Mouse (Mus musculus): ENCODE measurements around the gene Olfr524. TPM values are rescaled to one million over a fixed set of nuclear protein-coding genes. Genes with fewer than 3 reads are reported as not detected.

The Olfr524 gene
- polyA plus RNA-seq, 2 experiments from 2014 or later = 0.17 TPM; not detected in 1

DNA sequence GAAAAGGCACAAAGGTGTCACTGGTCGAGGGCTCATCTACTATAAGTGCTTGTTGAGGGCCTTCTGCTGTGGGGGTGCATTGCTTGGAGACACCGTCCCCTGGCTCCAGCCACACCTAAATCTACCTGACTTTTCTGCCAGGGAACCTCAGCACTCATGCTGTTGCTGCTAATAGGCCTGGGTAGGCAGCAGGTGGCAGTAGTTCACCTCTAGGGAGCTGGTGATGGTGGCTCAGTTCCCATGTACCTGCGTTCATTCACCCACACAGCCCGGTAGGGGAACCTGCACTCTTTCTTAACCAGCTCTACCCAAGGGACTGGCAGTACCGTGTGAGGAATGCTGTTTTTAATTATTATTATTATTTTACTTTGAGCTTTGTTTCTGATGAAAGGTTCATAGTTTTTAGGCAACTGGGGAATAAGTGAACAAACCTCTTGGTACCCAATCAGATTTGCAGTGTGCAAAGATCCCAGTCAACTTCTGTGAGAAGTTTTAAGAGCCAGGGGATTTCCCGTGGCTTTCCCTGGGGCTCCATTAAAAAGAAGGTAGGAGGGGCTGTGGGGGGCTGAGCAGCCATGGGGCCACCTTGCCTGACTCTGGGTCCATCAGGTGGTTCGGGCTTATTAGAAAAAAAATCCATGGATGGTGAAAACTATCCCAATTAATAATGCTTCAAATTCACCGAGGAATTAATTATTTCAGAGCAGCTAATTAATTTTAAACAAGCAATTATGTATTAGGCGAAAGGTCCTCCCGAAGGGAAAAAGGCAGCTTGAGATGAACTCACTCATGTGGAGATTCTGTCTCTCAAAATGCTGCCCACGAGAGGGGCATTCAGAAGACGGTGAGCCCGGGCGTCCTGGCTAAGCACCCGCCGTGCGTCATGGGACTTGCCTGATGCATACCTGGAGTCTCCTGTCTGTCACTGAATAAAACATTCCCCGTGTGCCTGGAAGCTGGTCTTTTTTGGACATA lies 18.8 kb downstream of the Olfr524 start:
- peak; percentile 65 for ATAC-seq

DNA sequence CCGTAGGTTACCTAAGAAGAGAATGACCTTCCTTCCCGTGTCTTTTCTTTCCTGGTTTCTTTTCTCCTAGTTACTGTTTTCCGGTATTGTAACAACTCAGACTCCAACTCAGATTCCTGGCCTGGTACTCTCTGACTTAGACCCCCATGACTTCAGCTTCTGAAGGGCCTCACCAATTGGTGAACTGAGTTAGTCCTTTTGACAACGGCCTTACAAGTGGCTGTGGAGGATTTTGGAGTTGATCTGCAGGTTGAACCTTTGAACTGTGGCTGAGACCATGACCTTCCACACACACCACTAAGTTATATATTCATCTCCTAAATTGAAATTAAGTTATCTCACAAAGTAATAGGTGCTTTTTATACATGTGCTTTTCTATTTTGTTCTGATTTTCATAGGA lies 21.6 kb downstream of the Olfr524 start:
- no peak for ATAC-seq

DNA sequence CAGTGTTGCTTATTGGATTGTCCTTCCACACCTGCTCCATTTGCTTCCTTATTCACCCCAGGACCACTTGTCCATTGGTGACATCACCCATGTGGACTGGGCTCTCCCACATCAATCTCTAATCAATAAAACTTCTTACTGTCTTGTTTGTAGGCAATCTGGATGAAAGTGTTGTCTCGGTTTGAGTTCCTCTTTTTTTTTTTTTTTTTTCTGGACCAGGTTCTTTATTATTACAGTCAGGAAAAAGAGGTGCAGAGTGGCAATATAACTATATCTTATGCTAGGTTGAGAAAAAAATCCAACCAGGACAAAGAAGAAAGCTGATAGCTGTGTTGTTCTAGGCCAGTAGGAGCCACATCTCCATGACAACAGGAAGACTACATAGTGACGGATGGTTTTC lies 25.1 kb downstream of the Olfr524 start:
- ATAC-seq = no peak

DNA sequence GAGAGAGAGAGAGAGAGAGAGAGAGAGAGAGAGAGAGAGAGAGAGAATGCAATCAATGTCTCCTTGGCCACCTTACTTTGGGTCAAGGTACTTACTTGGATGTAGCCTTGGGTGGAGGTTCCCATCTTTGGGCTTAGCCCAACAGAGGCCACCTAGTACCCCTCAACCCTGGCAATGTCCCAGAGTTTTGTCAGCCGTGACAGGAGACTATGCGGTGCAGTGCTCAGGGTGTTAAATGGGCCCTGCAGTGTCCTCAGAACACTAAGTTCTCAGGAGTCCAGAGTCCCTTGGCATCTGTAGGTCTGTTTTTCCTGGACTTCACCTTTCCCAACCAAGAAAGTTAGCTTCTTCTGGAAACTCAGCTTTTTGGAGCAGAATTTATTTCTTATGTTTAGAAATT lies 26.6 kb downstream of the Olfr524 start:
- ATAC-seq = no peak

DNA sequence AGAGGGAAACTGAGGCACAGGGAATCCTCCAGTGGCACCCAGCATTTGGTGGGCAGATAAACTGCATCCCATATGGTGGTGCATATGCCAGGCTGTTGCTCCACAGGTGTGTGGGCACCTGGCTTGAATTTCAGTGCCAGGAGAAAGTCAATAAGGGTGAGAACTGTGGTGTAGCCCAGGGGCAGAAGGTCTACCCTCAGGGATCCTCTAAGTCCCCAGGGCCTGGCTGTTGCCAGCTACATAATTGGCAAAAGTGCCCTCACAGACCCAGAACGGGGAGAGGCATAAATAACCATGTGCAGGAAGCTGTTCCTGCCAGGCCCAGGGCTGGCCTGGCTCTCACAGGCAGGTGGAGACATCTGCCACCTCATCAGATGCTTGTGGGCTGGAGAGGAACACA lies 32.8 kb downstream of the Olfr524 start, which contains the start of gene Olfr523:
Gene Olfr523, plus strand, starts transcription at position 282 of the 400 bp plus-strand sequence.
- ATAC-seq = no peak

DNA sequence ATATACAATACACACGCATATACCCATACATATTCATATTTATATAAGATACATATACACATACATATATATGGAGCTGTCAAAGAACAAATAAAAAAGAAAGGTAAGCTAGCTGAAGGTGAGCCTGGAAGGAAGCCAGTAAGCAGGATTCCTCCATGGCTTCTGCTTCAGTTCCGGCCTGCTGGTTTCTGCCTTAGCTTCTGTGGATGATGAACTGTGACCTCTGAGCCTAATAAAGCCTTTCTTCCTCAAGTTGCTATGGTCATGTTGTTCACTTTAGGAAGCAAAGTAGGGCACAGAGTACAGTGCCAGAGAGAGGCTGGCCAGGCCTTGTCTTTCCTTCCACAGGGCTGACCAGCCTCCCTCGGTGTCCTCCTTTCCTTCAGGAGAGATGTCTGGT lies 34.9 kb downstream of the Olfr524 start:
- ATAC-seq = no peak

DNA sequence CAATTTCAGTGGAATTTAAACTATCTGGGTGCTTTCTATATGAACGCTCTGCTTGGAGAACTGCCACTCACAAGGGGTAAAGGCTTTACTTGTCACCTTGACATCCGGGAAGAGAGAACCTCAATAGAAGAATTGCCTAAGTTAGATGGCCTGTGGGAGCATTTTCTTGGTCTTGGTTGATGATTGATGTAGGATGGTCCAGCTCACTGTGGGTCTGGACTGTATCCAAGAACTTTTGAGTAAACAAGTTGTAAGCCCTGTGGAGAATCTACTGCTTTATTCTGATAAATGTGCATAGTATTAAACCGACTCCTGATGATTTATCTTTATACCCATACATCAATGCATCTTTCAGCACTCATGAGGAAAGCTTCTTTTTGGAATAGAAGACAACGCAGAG lies 36.4 kb downstream of the Olfr524 start:
- ATAC-seq = no peak

DNA sequence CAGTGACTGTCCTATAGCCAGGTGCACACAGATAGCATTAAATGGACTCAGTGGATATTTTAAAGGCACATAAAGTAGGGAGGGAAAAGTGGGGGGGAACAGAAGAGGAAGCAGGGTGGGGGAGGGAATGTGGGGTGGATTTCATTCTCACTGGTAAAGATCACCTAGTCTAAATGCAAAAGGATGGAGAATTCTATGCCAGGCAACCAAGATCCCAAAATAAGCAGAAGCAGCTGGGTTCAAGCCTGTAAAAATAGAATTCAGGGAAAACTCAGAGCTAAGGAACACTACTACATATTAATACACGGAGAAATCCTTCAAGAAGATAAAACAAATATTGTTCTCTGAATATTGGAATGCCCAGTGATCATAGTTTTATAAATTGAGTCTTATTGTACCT lies 37.8 kb downstream of the Olfr524 start:
- ATAC-seq = no peak

DNA sequence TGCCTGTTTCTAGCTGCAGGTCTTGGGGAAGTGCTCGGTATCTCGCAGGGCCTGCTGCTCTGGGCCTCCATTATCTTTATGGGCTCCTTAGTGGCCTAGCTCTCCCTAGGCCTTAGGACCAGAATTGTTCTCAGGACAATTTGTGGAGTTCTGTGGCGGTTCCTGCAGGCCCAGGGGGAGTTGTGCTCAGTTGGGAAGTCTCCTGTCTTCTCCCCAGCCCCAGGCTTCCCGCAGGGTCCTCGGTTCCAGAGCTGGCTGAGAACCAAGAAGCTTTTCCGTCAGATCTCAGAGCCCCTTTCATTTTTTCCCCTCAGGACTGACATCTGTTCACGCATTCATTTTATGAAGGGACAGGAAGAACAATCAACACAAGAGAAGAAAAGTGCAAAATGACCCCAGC lies 41.1 kb downstream of the Olfr524 start, which contains the start of gene Olfr522:
Gene Olfr522, minus strand, starts transcription at position 101 of the 400 bp plus-strand sequence.
- ATAC-seq = no peak

DNA sequence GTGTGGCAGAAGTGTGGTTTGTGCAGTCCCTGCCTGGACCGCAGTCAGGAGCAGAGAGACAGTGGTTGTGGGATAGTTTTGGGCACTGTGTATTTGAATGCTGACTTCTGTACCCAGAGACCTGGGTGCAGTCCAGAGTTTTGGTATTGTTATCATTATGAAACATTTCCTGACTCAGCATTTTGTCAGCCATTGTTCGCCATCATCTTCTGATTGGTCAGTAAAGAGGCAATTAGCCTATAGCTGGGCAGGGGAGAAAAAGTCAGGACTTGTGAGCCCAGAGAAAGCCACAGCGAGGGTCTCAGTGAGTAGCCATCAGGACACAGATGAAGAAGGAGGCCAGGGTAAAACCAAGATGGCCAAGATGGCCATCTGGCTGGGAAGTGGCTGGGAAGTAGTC lies 45.4 kb downstream of the Olfr524 start:
- no peak for ATAC-seq

DNA sequence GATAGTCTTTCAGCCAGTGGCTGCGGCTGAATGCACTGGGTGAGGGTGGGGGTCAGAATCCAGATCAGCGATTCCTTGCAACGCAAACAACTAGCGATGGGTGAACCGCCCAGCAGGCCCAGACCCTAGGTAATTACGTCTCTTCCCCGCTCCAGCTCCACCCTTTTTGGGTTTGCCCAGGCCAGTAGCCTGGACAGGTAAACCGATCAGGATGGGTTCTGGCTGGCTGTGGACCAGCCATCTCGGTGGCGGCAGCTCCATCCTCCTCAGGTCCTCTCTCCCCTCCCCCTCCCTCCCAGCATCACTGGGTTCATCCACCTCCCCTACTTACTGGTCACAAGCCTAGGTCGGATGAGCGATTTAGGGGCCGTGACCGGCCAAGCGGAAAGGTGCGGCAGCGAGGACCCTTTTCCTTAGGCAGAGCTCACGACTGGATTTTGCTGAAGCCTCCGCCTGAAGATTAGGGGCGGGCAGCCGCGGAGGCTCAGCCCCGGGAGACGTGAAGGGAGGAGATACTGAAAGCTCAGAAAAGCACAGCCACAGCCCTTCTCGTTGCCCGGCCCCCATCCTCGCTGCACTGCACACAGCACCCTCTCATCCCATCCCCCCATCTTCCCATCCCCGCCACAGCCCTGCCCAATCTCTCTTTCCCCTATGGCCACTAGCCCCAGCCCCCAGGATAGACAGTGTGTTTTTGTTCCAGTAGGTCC lies 51.4 kb downstream of the Olfr524 start, which contains the start of gene Sprn:
Gene Sprn, minus strand, starts transcription at position 660 of the 710 bp plus-strand sequence.
- no peak for ATAC-seq

DNA sequence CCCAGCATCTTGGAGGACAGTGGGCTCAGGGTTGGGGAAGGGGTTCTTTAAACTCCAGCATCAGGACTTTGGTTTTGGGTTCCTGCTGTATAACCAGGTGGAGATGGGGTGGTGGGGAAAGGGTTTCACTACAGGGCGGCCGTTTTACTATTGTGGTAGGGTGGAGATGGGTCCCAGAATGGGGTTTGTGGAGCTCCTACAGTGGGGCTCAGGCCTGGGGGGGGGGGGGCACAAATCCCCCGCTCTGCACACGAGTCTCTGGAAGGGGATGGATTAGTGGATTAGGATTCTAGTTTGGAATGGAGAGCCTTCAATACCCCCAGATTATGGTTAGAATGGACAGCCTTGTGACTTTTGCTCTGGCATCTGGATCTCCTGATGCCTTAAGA lies 51.9 kb downstream of the Olfr524 start:
- ATAC-seq = no peak

DNA sequence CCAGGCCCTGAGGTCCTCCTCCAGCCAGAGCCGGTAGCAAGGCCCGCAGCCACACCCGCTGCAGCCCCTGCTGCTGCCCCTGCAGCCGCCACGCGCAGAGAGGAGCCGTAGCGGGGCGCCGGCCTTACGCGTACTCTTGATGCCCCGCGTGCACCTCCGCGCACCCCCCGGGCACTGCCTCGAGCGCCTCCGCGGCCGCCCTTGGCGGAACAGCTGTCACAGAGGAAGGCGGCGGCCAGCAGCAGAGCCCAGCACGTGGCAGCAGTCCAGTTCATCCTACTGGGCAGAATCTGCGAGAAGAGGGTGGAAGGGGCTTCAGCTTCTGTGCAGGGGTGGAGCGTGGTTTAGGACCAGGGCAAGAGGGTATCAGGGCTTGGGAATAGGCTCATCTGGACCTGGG lies 52.4 kb downstream of the Olfr524 start:
- ATAC-seq = no peak

Other genes with a start within 250 kb of the Olfr524 start
- 1 to 10 TPM in 1 of 2 experiments, not detected in 1; 1.2 TPM for gene 6430531B16Rik, start 227.2 kb downstream of the Olfr524 start, polyA plus RNA-seq (2017; shearing (Covaris generic))
- gene Adam8, start 213.4 kb downstream of the Olfr524 start, polyA plus RNA-seq (2017; shearing (Covaris generic)) = 1 to 10 TPM; 9.6 to 9.9 TPM
- gene Zfp511, start 169.6 kb downstream of the Olfr524 start, polyA plus RNA-seq (2017; shearing (Covaris generic)) = 10 to 100 TPM; 26.7 to 26.8 TPM
- gene Tubgcp2, start 169.3 kb downstream of the Olfr524 start, polyA plus RNA-seq (2017; shearing (Covaris generic)) = 10 to 100 TPM; 22.2 to 23.0 TPM
- gene Msx3, start 156.9 kb downstream of the Olfr524 start, polyA plus RNA-seq (2017; shearing (Covaris generic)) = not detected
- not detected for gene Caly, start 123.4 kb downstream of the Olfr524 start, polyA plus RNA-seq (2017; shearing (Covaris generic))
- not detected for gene Prap1, start 112.6 kb downstream of the Olfr524 start, polyA plus RNA-seq (2017; shearing (Covaris generic))
- gene Fuom, start 103.5 kb downstream of the Olfr524 start, polyA plus RNA-seq (2017; shearing (Covaris generic)) = 10 to 100 TPM in 1 of 2 experiments, 1 to 10 TPM in 1; 9.9 to 11.0 TPM
- 1 to 10 TPM; 3.8 to 4.7 TPM for gene Paox, start 90.2 kb downstream of the Olfr524 start, polyA plus RNA-seq (2017; shearing (Covaris generic))
- gene Echs1, start 89.5 kb downstream of the Olfr524 start, polyA plus RNA-seq (2017; shearing (Covaris generic)) = 10 to 100 TPM; 73.1 to 79.4 TPM
- gene Mtg1, start 68.4 kb downstream of the Olfr524 start, polyA plus RNA-seq (2017; shearing (Covaris generic)) = 10 to 100 TPM; 27.7 to 34.1 TPM
- not detected for gene Sprn, start 51.1 kb downstream of the Olfr524 start, polyA plus RNA-seq (2017; shearing (Covaris generic))
- not detected for gene Olfr522, start 41.2 kb downstream of the Olfr524 start, polyA plus RNA-seq (2017; shearing (Covaris generic))
- gene Olfr523, start 32.7 kb downstream of the Olfr524 start, polyA plus RNA-seq (2017; shearing (Covaris generic)) = not detected
- gene Cd163l1, start 12.3 kb upstream of the Olfr524 start, polyA plus RNA-seq (2017; shearing (Covaris generic)) = under 1 TPM in 1 of 2 experiments, not detected in 1; 0.15 TPM
- gene 5830411N06Rik, start 41.3 kb upstream of the Olfr524 start, polyA plus RNA-seq (2017; shearing (Covaris generic)) = 1 to 10 TPM in 1 of 2 experiments, under 1 TPM in 1; 0.82 to 2.5 TPM
- under 1 TPM; 0.09 to 0.28 TPM for gene Olfr525, start 114.9 kb upstream of the Olfr524 start, polyA plus RNA-seq (2017; shearing (Covaris generic))
- gene Olfr527, start 128.1 kb upstream of the Olfr524 start, polyA plus RNA-seq (2017; shearing (Covaris generic)) = under 1 TPM in 1 of 2 experiments, not detected in 1; 0.45 TPM
- 1 to 10 TPM in 1 of 2 experiments, not detected in 1; 1.3 TPM for gene Olfr60, start 155.7 kb upstream of the Olfr524 start, polyA plus RNA-seq (2017; shearing (Covaris generic))
- not detected for gene Olfr530, start 170.4 kb upstream of the Olfr524 start, polyA plus RNA-seq (2017; shearing (Covaris generic))
- not detected for gene Olfr531, start 197.0 kb upstream of the Olfr524 start, polyA plus RNA-seq (2017; shearing (Covaris generic))
- under 1 TPM in 1 of 2 experiments, not detected in 1; 0.29 TPM for gene Olfr532, start 215.7 kb upstream of the Olfr524 start, polyA plus RNA-seq (2017; shearing (Covaris generic))